Mouse (Mus musculus): Measurements from ENCODE around the gene Agtrap. TPM values are rescaled to one million over a fixed set of nuclear protein-coding genes. Genes with fewer than 3 reads are reported as not detected.
A peak's percentile ranks its signal among the peaks of the same experiment; 100 is the strongest.
"Not testable (repeated sequence)": the region's sequence is repeated elsewhere in the genome, so short reads cannot be mapped to it uniquely, and the experiment has no call there.

Gene Agtrap
- polyA plus RNA-seq, 1 experiment from 2014 or later = 16.4 TPM

DNA sequence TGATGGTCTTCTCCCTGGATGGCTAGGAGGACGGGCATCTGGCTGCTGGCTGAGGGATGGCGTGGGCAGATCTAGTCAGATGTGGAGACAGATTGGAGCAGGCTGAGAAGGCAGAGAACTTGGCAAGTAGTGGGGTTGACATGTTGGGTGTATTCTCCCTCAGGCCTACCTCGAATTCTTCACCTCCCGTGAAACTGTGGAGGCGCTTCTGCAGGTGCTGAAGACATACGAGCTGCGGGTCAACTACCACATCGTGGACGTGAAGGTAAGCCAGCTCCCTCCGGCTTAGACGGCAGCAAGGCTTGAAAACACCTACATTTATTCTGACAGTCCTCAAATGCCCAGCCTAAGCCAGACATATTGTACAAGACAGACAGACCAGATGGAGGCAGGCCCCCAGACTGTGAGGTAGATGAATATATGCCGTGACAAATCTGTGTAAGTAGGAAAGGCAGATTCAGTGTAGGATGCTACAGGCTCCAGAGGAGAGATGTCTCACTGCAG, 34.4 kb downstream of the Agtrap start:
- Histone ChIP-seq H3K4me2 (ENCODE audit: low read length) (no peak overlapping the region), H3K27me3 (replicated peaks; ENCODE audit: control insufficient read depth, insufficient read depth, low read length) (no peaks in the 10 kb centered on the region), H3K9me3 (ENCODE audit: control insufficient read depth, low read length) (no peaks in the 10 kb centered on the region), H3K27ac (ENCODE audit: low read depth) (no peak overlapping the region), H3K36me3 (ENCODE audit: control insufficient read depth, insufficient read depth, low read length) (peaks cover 98% of the 10 kb centered on the region), H3K4me1 (replicated peaks; ENCODE audit: control insufficient read depth, insufficient read depth, low read length) (no peaks in the 10 kb centered on the region), H3K4me3 (ENCODE audit: low read depth, low read length) (no peak overlapping the region), H3K9ac (ENCODE audit: low read length) (no peak overlapping the region)
- WGBS = 91% methylated on average over 12 of the region's 12 CpGs
- ATAC-seq (replicated peaks; ENCODE audit: low FRiP score, low TSS enrichment, low read depth) (no peak), DNase-seq (ENCODE audit: low spot score) (no peak)

DNA sequence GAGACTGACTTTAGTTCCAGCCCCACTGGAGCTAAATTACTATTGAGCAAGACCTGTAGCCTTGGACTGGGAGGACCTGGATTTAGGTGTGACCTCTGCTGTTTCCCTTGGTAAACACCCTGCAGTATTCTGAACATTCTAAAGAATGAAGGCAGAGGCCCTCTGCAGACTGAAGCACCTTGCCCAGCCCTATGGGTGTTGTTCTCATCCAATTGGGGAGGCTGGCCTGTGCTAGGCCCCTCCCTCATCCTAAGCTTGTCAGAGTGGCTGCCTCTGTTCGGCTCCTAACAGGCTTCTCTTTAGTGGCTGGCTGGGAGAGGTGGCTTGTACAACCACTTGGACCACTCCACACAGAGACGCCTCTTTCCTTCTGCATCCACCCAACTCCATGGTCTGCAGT, 34.9 kb downstream of the Agtrap start:
- DNase-seq (ENCODE audit: low spot score) = no peak
- no peak for ATAC-seq (replicated peaks; ENCODE audit: low FRiP score, low TSS enrichment, low read depth)
- 76% methylated on average over 2 of the region's 2 CpGs for WGBS
- H3K4me3 ChIP-seq (ENCODE audit: low read depth, low read length) = no peak overlapping the region
- no peaks in the 10 kb centered on the region for H3K27me3 ChIP-seq (replicated peaks; ENCODE audit: control insufficient read depth, insufficient read depth, low read length)
- peaks cover 98% of the 10 kb centered on the region for H3K36me3 ChIP-seq (ENCODE audit: control insufficient read depth, insufficient read depth, low read length)
- no peak overlapping the region for H3K27ac ChIP-seq (ENCODE audit: low read depth)
- H3K4me2 ChIP-seq (ENCODE audit: low read length) = no peak overlapping the region
- no peak overlapping the region for H3K9ac ChIP-seq (ENCODE audit: low read length)
- no peaks in the 10 kb centered on the region for H3K9me3 ChIP-seq (ENCODE audit: control insufficient read depth, low read length)
- no peaks in the 10 kb centered on the region for H3K4me1 ChIP-seq (replicated peaks; ENCODE audit: control insufficient read depth, insufficient read depth, low read length)

DNA sequence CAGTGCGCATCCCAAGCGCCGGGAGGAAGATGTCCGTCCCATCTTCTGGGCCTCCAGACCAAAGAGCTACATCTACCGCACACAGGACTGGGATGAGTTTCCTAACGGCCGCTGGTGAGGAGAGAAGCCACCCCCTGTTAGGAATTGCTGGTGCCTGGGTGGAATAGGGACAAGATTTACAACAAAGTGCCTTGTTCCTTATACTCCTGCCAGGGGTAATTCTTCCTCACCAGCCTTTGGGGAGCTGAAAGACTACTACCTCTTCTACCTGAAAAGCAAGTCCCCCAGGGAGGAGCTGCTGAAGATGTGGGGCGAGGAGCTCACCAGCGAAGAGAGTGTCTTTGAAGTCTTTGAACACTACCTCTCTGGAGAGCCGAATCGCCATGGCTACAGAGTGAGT, 35.9 kb downstream of the Agtrap start:
- no peak overlapping the region for H3K4me2 ChIP-seq (ENCODE audit: low read length)
- WGBS = 91% methylated on average over 11 of the region's 11 CpGs
- no peaks in the 10 kb centered on the region for H3K27me3 ChIP-seq (replicated peaks; ENCODE audit: control insufficient read depth, insufficient read depth, low read length)
- no peak for DNase-seq (ENCODE audit: low spot score)
- no peaks in the 10 kb centered on the region for H3K9me3 ChIP-seq (ENCODE audit: control insufficient read depth, low read length)
- H3K36me3 ChIP-seq (ENCODE audit: control insufficient read depth, insufficient read depth, low read length) = peaks cover 98% of the 10 kb centered on the region
- H3K4me3 ChIP-seq (ENCODE audit: low read depth, low read length) = no peak overlapping the region
- no peak overlapping the region for H3K27ac ChIP-seq (ENCODE audit: low read depth)
- no peak overlapping the region for H3K9ac ChIP-seq (ENCODE audit: low read length)
- no peaks in the 10 kb centered on the region for H3K4me1 ChIP-seq (replicated peaks; ENCODE audit: control insufficient read depth, insufficient read depth, low read length)
- ATAC-seq (replicated peaks; ENCODE audit: low FRiP score, low TSS enrichment, low read depth) = no peak

DNA sequence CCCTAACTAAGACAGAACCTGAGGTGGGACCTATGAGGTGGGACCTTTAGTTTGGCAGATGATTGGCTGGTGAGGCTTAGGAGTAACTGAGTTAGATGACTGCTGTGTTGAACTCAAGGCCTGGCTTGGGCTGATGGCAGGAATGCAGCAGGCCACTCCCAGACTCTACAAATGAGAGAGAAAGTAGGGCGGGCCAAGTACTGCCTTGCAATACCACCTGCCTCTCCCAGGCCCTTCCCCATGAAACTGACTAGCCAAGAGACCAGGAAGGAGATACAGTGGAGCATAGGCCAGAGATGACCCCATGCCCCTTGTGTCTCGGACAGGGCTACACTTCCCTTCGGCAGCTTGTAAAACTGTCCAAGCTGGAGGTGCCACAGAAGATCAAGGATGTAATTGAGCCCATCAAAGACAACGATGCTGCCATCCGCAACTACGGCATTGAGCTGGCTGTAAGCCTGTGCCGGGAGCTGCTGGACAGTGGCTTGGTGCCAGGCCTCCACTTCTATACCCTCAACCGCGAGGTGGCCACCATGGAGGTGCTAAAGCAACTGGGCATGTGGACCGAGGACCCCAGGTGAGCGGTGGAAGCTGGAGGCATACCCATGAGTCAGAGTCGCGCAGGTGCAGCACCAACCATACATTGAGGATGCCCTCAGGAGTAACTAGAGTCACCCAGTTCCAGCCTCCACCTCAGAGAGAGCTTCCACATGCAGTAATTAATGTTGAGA, 36.6 kb downstream of the Agtrap start:
- Histone ChIP-seq H3K9me3 (ENCODE audit: control insufficient read depth, low read length) (no peaks in the 10 kb centered on the region), H3K27ac (ENCODE audit: low read depth) (no peak overlapping the region), H3K9ac (ENCODE audit: low read length) (no peak overlapping the region), H3K4me3 (ENCODE audit: low read depth, low read length) (no peak overlapping the region), H3K36me3 (ENCODE audit: control insufficient read depth, insufficient read depth, low read length) (peaks cover 98% of the 10 kb centered on the region), H3K4me1 (replicated peaks; ENCODE audit: control insufficient read depth, insufficient read depth, low read length) (no peaks in the 10 kb centered on the region), H3K27me3 (replicated peaks; ENCODE audit: control insufficient read depth, insufficient read depth, low read length) (no peaks in the 10 kb centered on the region), H3K4me2 (ENCODE audit: low read length) (no peak overlapping the region)
- no peak for DNase-seq (ENCODE audit: low spot score)
- no peak; the same call in 1 of the 2 replicates for ATAC-seq (replicated peaks; ENCODE audit: low FRiP score, low TSS enrichment, low read depth)
- 92% methylated on average over 13 of the region's 13 CpGs for WGBS

- not testable (repeated sequence) for H3K9ac ChIP-seq (ENCODE audit: low read length); H3K9me3 ChIP-seq (ENCODE audit: control insufficient read depth, low read length); H3K27me3 ChIP-seq (replicated peaks; ENCODE audit: control insufficient read depth, insufficient read depth, low read length); DNase-seq (ENCODE audit: low spot score); H3K27ac ChIP-seq (ENCODE audit: low read depth); H3K4me2 ChIP-seq (ENCODE audit: low read length); H3K4me3 ChIP-seq (ENCODE audit: low read depth, low read length); H3K4me1 ChIP-seq (replicated peaks; ENCODE audit: control insufficient read depth, insufficient read depth, low read length)
- peaks cover 98% of the 10 kb centered on the region for H3K36me3 ChIP-seq (ENCODE audit: control insufficient read depth, insufficient read depth, low read length)
- 89% methylated on average over 3 of the region's 3 CpGs for WGBS
- 0 out of 2 replicates have a peak, but pooled peaks have one; percentile 25 for ATAC-seq (replicated peaks; ENCODE audit: low FRiP score, low TSS enrichment, low read depth)
Measured at GRCm38 (mm10) chr4:148050396-148050914, 37.4 kb downstream of the Agtrap start.

DNA sequence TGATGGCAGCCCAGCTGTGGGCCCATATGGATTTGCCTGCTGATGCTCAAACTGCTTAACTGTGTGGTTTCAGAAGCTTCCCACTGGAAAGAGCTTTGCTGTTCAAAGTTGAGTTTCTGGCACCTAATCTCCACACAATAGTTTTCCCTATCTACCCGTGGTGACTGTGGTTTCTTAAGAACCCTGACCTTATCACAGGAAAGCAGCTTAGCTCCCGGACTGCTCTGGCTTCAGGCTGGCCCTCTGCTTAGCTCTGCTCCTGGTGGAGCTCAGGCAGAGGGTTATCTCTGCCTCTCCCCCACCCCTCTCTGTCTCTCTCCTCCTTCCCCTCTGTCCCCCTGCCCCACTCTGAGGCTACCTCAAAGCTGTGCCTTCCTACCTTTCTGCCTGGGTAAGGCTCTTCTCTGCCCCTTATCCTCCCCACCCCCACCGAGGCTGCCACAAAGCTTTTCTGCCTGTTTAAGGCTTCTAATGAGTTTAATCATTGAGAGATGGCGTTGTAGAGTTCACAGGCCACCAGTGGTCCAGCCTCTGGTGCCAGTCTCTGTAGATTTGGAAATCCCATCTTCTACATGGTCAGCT, 41.3 kb downstream of the Agtrap start:
- ATAC-seq (replicated peaks; ENCODE audit: low FRiP score, low TSS enrichment, low read depth) = no peak

DNA sequence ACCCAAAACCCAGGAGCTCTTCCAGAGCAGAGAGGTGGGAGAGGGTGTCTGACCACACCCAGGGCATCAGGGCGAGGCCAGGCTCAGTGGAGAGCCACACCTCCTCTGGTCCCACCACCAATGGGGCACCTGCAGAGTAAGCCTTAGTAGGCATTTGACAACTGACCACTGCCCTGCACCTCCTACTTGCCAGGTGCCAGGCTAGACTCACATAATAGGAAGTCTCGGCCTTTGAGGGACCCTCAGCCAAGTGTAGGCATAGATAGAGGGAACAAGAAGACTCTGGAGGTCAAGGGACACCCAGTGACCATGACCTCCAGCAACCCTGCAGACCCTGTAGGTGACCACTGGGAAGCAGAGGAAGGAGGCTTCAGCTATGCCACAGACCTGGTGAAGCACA, 43.7 kb downstream of the Agtrap start:
- Histone ChIP-seq H3K4me1 (replicated peaks; ENCODE audit: control insufficient read depth, insufficient read depth, low read length) (peaks cover 20% of the 10 kb centered on the region), H3K27ac (ENCODE audit: low read depth) (no peak overlapping the region), H3K9me3 (ENCODE audit: control insufficient read depth, low read length) (no peaks in the 10 kb centered on the region), H3K9ac (ENCODE audit: low read length) (no peak overlapping the region), H3K27me3 (replicated peaks; ENCODE audit: control insufficient read depth, insufficient read depth, low read length) (no peaks in the 10 kb centered on the region), H3K36me3 (ENCODE audit: control insufficient read depth, insufficient read depth, low read length) (peaks cover 55% of the 10 kb centered on the region), H3K4me3 (ENCODE audit: low read depth, low read length) (no peak overlapping the region), H3K4me2 (ENCODE audit: low read length) (no peak overlapping the region)
- ATAC-seq (replicated peaks; ENCODE audit: low FRiP score, low TSS enrichment, low read depth) = no peak
- no peak for DNase-seq (ENCODE audit: low spot score)
- WGBS = 95% methylated on average over 2 of the region's 2 CpGs

More for the DNA sequence above, 41.3 kb downstream of the Agtrap start:
- WGBS = 70% methylated on average over 4 of the region's 4 CpGs
- no peaks in the 10 kb centered on the region for H3K9me3 ChIP-seq (ENCODE audit: control insufficient read depth, low read length)
- H3K4me1 ChIP-seq (replicated peaks; ENCODE audit: control insufficient read depth, insufficient read depth, low read length) = peaks cover 10% of the 10 kb centered on the region
- H3K4me2 ChIP-seq (ENCODE audit: low read length) = no peak overlapping the region
- no peak overlapping the region for H3K27ac ChIP-seq (ENCODE audit: low read depth)
- H3K27me3 ChIP-seq (replicated peaks; ENCODE audit: control insufficient read depth, insufficient read depth, low read length) = no peaks in the 10 kb centered on the region
- no peak for DNase-seq (ENCODE audit: low spot score)
- no peak overlapping the region for H3K4me3 ChIP-seq (ENCODE audit: low read depth, low read length)
- H3K9ac ChIP-seq (ENCODE audit: low read length) = no peak overlapping the region
- peaks cover 79% of the 10 kb centered on the region for H3K36me3 ChIP-seq (ENCODE audit: control insufficient read depth, insufficient read depth, low read length)

- WGBS = 88% methylated on average over 6 of the region's 8 CpGs
- H3K4me2 ChIP-seq (ENCODE audit: low read length) = not testable (repeated sequence)
Measured at GRCm38 (mm10) chr4:148043327-148043726, 44.5 kb downstream of the Agtrap start.

More at GRCm38 (mm10) chr4:148043327-148043726, 44.5 kb downstream of the Agtrap start:
- H3K9ac ChIP-seq (ENCODE audit: low read length); H3K4me3 ChIP-seq (ENCODE audit: low read depth, low read length); DNase-seq (ENCODE audit: low spot score); H3K27me3 ChIP-seq (replicated peaks; ENCODE audit: control insufficient read depth, insufficient read depth, low read length); ATAC-seq (replicated peaks; ENCODE audit: low FRiP score, low TSS enrichment, low read depth); H3K9me3 ChIP-seq (ENCODE audit: control insufficient read depth, low read length); H3K27ac ChIP-seq (ENCODE audit: low read depth): not testable (repeated sequence)
- Histone ChIP-seq H3K4me1 (replicated peaks; ENCODE audit: control insufficient read depth, insufficient read depth, low read length) (peaks cover 20% of the 10 kb centered on the region), H3K36me3 (ENCODE audit: control insufficient read depth, insufficient read depth, low read length) (peaks cover 47% of the 10 kb centered on the region)
